Mouse (Mus musculus) embryonic facial prominence, embryonic 13.5 days (tissue): Measurements from ENCODE around the gene Rcan1. TPM values are rescaled to one million over a fixed set of nuclear protein-coding genes. Genes with fewer than 3 reads are reported as not detected.

Source experiments
- polyA plus RNA-seq: library from polyadenylated mRNA; unstranded; fragments of >200 nt; fragmentation: Nextera tagmentation; extraction: Ambion mirVana; gene quantifications from 2 replicates; pipeline ENCODE4 v1.2.1, GENCODE M21; 2015

Gene Rcan1
- polyA plus RNA-seq, 1 experiment from 2014 or later, result 37.2 TPM

Other genes with a start within 250 kb of the Rcan1 start
- 0.15 and 0.41 TPM in 2 replicates for gene Kcne2, start 178.5 kb downstream of the Rcan1 start, polyA plus RNA-seq
- gene Smim11, start 169.6 kb downstream of the Rcan1 start, polyA plus RNA-seq, result 128 and 138 TPM in 2 replicates
- not detected in 2 replicates for gene Fam243, start 149.4 kb downstream of the Rcan1 start, polyA plus RNA-seq
- gene Kcne1, start 111.4 kb downstream of the Rcan1 start, polyA plus RNA-seq, result 0.13 and 0.74 TPM in 2 replicates
- 3.0 and 3.8 TPM in 2 replicates for gene Clic6, start 14.9 kb upstream of the Rcan1 start, polyA plus RNA-seq